Mouse (Mus musculus) embryonic facial prominence, embryonic 11.5 days (tissue): Measurements from ENCODE around the gene Fbxo42. TPM values are rescaled to one million over a fixed set of nuclear protein-coding genes. Genes with fewer than 3 reads are reported as not detected.

Experiments
- ATAC-seq: fragments of 200-750 bp; cut with Nextera tagmentation; replicated peaks from 2 replicates; pipeline ENCODE4 v1.8.0; 2017; ENCODE audit warnings: low read depth; ENCODE audit not compliant: insufficient number of reproducible peaks, low FRiP score, low TSS enrichment
- DNase-seq: peaks from one replicate; pipeline ENCODE4 v3.0.0-alpha.2; 2015; ENCODE audit warnings: low spot score
- H3K27ac ChIP-seq: fragments of 300-500 bp; sonication (generic); replicated peaks from 2 replicates; pipeline ENCODE4 v1.5.1; 2014; ENCODE audit warnings: mild to moderate bottlenecking, low read depth, low read length, control low read depth
- H3K27me3 ChIP-seq: fragments of 300-500 bp; sonication (generic); 2 replicates; pipeline ENCODE4 v1.6.1; 2014; ENCODE audit warnings: mild to moderate bottlenecking, low read length, moderate library complexity, mixed read lengths; ENCODE audit not compliant: control insufficient read depth, insufficient read depth
- H3K36me3 ChIP-seq: fragments of 300-500 bp; sonication (generic); replicated peaks from 2 replicates; pipeline ENCODE4 v1.6.1; 2014; ENCODE audit warnings: low read depth, mild to moderate bottlenecking, low read length, moderate library complexity, mixed read lengths; ENCODE audit not compliant: control insufficient read depth, insufficient read depth
- H3K4me1 ChIP-seq: fragments of 300-500 bp; sonication (generic); 2 replicates; pipeline ENCODE4 v1.6.1; 2014; ENCODE audit warnings: low read length, mixed read lengths; ENCODE audit not compliant: control insufficient read depth, insufficient read depth
- H3K4me2 ChIP-seq: fragments of 300-500 bp; sonication (generic); 2 replicates; pipeline ENCODE4 v1.6.1; 2014; ENCODE audit warnings: low read depth, mild to moderate bottlenecking, control low read depth, low read length, moderate library complexity
- H3K4me3 ChIP-seq: fragments of 300-500 bp; sonication (generic); 2 replicates; pipeline ENCODE4 v1.5.1; 2014; ENCODE audit warnings: low read depth, low read length, control low read depth
- H3K9ac ChIP-seq: fragments of 300-500 bp; sonication (generic); replicated peaks from 2 replicates; pipeline ENCODE4 v1.6.1; 2014; ENCODE audit warnings: mild to moderate bottlenecking, control low read depth, low read length
- H3K9me3 ChIP-seq: fragments of 300-500 bp; sonication (generic); replicated peaks from 2 replicates; pipeline ENCODE4 v1.6.1; 2016; ENCODE audit warnings: mild to moderate bottlenecking, low read length, inconsistent platforms, mixed read lengths; ENCODE audit not compliant: control insufficient read depth
- WGBS: fragments of 180-500 bp; shearing (Covaris S2); extraction: QIAGEN DNeasy Blood & Tissue Kit; methylation state at CpG from one replicate; pipeline ENCODE4 v1.1.7; 2014; 5-methylcytosine and 5-hydroxymethylcytosine counted together
- polyA plus RNA-seq: library from polyadenylated mRNA; unstranded; fragments of >200 nt; fragmentation: Nextera tagmentation; extraction: Ambion mirVana; gene quantifications from 2 replicates; pipeline ENCODE4 v1.2.1, GENCODE M21; 2014

Gene Fbxo42
- polyA plus RNA-seq, 1 experiment from 2014 or later, result 25.2 TPM

DNA sequence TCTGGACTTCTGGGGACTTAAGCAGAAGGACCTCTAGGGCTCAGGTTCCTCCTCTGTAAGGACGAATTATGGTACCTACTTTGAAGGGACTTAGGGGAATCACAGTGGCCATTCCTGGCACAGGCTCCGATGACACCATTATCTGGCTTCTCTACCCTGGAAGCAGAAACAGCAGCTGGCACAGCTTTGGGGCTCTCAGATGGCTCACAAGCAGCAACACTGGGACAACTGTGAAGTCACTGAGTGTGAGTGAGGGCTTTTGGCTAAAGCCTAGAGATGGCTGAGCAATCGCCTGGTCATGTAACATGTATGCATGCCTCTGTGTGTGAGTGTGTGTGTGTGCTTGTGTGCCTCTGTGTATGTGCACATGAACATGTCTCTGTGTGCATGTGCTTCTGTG lies 89.1 kb downstream of the Fbxo42 start:
- H3K4me3 ChIP-seq, result no peak overlapping the region
- WGBS, result 71% methylated on average over 3 of the region's 3 CpGs
- H3K9ac ChIP-seq, result no peak overlapping the region
- DNase-seq (no peak), ATAC-seq (no peak)
- no peak overlapping the region for H3K4me2 ChIP-seq
- H3K27ac ChIP-seq, result no peak overlapping the region
- H3K27me3 ChIP-seq, result peaks cover 30% of the 10 kb centered on the region
- no peaks in the 10 kb centered on the region for H3K36me3 ChIP-seq
- no peaks in the 10 kb centered on the region for H3K9me3 ChIP-seq
- H3K4me1 ChIP-seq, result peaks cover 3% of the 10 kb centered on the region; the same call in 1 of the 2 replicates

DNA sequence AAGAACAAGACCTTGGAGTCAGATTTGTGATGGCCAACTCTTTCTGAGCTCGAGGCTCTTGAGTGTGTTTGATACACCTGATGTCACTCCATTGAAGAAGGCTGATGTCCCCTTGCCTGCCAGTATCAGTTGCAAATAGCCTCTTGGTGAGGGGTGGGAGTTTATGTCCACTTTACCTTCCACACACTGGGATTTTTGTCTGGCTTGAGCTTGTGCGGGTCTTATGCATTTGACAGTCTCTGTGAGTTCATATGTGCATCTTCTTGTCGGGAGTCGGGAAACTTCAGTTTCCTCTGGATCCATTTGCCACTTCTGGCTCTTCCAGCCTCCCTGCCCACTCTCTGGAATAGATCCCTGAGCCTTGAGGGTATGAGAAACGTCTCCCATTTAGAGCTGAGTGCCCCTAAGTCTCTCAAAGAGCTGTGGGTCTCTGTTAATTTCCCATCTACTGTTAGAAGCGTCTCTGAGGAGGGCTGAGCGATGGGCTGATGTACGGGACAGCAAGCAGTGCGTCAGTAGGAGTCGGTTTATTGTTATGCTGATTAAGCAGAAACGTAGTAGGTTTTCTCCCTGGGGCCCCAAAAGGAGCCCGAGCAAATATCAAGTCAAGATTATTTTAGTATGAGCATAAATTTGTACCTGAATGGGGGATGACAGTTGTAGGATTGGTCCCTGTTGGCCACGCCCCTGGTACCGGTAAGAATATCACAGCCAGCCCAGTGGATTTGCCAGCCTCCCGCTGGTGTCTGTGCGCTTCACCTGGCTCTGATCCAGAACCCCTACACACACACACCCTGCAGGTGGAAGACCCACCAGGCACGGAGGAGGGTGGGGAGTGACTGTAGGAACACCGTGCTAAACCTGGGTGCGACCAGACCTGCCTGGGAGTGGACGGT lies 91.0 kb downstream of the Fbxo42 start:
- peak overlapping the region; percentile 58 for H3K4me2 ChIP-seq
- H3K27ac ChIP-seq, result no peak overlapping the region

DNA sequence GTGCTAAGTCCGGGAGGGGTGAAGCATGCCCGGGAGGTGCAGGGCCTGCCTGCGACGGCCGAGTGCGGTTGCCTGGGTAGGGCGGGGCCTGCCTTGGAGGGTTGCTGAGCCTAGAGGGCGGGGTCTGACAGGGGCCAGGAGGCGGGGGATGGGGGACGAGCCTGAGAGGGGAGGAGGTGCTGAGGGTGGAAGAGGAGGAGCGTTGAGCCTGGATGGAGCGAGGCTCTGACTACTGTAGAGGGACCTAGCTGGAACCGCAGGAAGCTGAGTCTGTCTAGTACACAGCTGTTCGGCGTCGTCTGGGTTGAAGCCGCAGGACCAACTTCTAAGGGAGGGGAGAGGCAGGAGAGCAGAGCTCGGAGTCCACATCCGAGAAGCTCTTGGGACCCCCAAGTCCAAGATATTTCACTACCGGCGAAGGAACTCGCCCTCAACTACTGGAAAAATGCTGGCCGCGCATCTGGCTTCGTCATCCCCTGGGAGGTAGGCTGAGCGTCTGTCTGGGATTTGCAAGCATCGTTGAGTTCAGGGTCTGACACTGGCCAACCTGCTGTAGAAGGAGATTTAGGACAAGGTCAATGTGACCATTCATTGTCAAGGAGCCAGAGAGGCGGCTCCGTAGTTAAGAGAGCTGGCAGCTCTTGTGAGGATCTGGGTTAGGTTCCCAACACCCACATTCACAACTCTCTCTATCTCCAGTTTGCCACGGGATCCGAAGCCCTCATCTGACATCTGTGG lies 91.8 kb downstream of the Fbxo42 start, which contains the start of gene Arhgef19:
TSS of gene Arhgef19 (plus strand) at position 112 of the 738 bp plus-strand sequence.
- peak; percentile 90 for DNase-seq
- no peak within 1 kb of the TSS for H3K27ac ChIP-seq
- peak within 1 kb of the TSS; percentile 58 for H3K4me2 ChIP-seq
- peak within 1 kb of the TSS; percentile 36 for H3K4me3 ChIP-seq
- peaks cover 47% of the 10 kb centered on the region for H3K27me3 ChIP-seq
- H3K36me3 ChIP-seq, result no peaks in the 10 kb centered on the region
- H3K9ac ChIP-seq, result peak within 1 kb of the TSS; percentile 52
- H3K9me3 ChIP-seq, result no peaks in the 10 kb centered on the region
- peak; percentile 90 for ATAC-seq
- 2% methylated on average over 31 of the region's 31 CpGs for WGBS
- H3K4me1 ChIP-seq, result peaks cover 10% of the 10 kb centered on the region

More for the DNA sequence above, 91.0 kb downstream of the Fbxo42 start:
- ATAC-seq, result no peak
- 4% methylated on average over 20 of the region's 20 CpGs for WGBS
- DNase-seq, result no peak
- H3K27me3 ChIP-seq, result peaks cover 42% of the 10 kb centered on the region
- no peak overlapping the region; the same call in 1 of the 2 replicates for H3K9ac ChIP-seq
- peaks cover 10% of the 10 kb centered on the region for H3K4me1 ChIP-seq
- H3K36me3 ChIP-seq, result no peaks in the 10 kb centered on the region
- H3K4me3 ChIP-seq, result peak overlapping the region; percentile 36
- H3K9me3 ChIP-seq, result no peaks in the 10 kb centered on the region

DNA sequence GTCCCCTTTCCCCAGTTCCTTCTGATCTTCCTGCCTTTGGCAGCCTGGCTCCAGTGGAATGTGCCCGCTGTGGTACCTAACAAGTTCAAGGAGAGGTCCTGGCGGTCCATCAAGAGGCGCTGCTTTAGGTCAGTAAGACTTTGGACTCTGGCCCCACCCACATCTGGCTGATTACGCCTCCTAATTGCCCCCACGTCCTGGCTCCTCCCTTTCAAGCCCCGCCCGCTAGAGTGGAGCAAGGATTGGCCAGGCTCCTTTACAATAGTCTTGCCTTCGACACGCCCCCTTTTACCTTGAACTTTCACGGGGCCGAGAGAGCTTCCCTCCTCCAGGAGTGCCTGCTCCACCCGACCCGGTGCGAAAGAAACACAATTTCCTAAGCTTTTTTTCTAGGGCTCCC lies 92.9 kb downstream of the Fbxo42 start:
- H3K4me3 ChIP-seq, result no peak overlapping the region
- peaks cover 10% of the 10 kb centered on the region for H3K4me1 ChIP-seq
- no peak for ATAC-seq
- 3% methylated on average over 14 of the region's 14 CpGs for WGBS
- peaks cover 55% of the 10 kb centered on the region for H3K27me3 ChIP-seq
- peak; percentile 60 for DNase-seq
- H3K27ac ChIP-seq, result no peak overlapping the region
- H3K4me2 ChIP-seq, result no peak overlapping the region
- H3K9me3 ChIP-seq, result no peaks in the 10 kb centered on the region
- H3K36me3 ChIP-seq, result no peaks in the 10 kb centered on the region
- H3K9ac ChIP-seq, result no peak overlapping the region

DNA sequence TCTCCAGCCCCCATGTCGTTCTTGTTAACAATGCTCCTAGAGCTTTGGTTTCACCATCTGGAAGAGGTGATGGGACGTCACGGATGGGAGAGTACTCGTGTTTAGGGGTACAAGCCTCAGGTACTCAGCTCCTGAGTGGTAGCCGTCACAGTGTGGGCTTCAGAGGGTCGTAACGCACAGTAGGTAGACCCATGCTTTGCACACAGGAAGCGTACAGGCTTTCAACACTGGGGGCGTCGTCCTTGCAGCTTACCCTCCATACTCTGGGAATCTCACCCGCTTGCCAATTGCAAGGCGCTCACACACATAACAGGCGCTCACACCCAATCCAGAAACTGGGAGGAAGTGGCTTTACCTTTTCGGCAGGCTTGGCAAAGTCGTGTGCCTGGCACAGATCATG lies 94.1 kb downstream of the Fbxo42 start:
- Histone ChIP-seq H3K4me2 (no peak overlapping the region), H3K4me1 (peaks cover 15% of the 10 kb centered on the region), H3K4me3 (no peak overlapping the region), H3K27ac (no peak overlapping the region), H3K9ac (no peak overlapping the region), H3K36me3 (no peaks in the 10 kb centered on the region), H3K27me3 (peaks cover 68% of the 10 kb centered on the region), H3K9me3 (no peaks in the 10 kb centered on the region)
- WGBS, result 32% methylated on average over 15 of the region's 15 CpGs
- DNase-seq (no peak), ATAC-seq (no peak)

DNA sequence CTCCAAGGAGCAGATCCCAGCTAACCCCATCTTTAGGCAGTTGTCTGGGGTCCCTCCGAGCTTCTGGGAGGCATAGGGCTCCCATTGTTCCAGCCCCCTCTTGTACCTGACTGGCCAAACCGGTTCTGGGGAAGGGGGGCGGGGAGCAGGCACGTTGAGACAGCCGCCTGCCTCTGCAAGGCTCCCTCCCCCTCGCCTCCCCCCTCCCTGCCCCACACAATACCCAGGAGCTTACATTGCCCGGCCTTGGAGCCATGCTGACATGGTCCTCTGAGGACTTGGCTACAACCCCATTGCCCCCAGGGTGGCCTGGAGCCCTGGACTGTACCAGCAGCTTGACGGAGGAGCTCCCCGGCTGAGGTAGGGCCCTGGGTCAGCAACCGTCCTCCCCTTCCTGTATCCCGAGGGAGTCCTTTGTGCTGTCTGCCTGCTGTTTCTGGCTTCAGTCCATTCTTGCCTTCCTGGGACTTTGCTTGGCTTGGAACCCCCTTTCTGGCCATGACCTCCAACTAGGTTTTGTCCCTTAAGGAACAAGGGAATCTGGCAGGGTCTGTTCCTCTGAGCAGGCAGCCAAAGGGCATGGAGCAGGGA lies 95.0 kb downstream of the Fbxo42 start:
- ATAC-seq, result 0 out of 2 replicates have a peak, but pooled peaks have one; percentile 2
- Histone ChIP-seq H3K27me3 (peaks cover 77% of the 10 kb centered on the region), H3K36me3 (no peaks in the 10 kb centered on the region), H3K4me1 (peaks cover 16% of the 10 kb centered on the region), H3K4me2 (peak overlapping the region; percentile 8), H3K4me3 (peak overlapping the region; percentile 19), H3K27ac (peak overlapping the region; percentile 20; the same call in 1 of the 2 replicates), H3K9ac (peak overlapping the region; percentile 44), H3K9me3 (no peaks in the 10 kb centered on the region)
- WGBS, result 1% methylated on average over 11 of the region's 11 CpGs
- peak; percentile 60 for DNase-seq

DNA sequence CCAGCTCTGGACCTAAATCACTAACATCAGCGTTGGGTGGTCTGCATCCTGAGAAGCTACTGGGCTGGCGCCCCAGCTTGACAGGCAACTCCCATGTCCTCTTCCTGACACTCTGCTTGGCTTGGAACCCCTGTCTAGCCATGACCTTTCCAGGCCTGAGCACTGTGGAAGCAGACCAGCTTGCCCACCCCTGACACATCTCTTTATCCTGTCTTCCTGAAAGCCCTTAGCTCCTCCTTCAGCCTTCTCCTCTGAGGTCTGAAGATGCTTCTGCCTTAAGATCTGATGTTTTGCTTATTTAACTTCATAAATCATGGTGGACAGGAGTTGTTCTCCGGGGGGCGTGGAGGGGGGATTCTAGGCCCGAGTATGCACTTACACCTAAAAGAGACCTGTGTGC lies 95.9 kb downstream of the Fbxo42 start:
- ATAC-seq, result no peak
- Histone ChIP-seq H3K9ac (no peak overlapping the region), H3K4me1 (peaks cover 16% of the 10 kb centered on the region), H3K27ac (no peak overlapping the region), H3K36me3 (no peaks in the 10 kb centered on the region), H3K4me2 (no peak overlapping the region), H3K4me3 (no peak overlapping the region), H3K9me3 (no peaks in the 10 kb centered on the region), H3K27me3 (peaks cover 82% of the 10 kb centered on the region)
- WGBS, result 58% methylated on average over 5 of the region's 5 CpGs
- no peak for DNase-seq
